Mouse (Mus musculus): ENCODE measurements at regions not wholly inside any gene's neighbourhood (a gene's known extent, or its start where the extent isn't known, plus 50 kb on each side); places are given as distances from the start of the nearest gene placed in this dataset.

DNA sequence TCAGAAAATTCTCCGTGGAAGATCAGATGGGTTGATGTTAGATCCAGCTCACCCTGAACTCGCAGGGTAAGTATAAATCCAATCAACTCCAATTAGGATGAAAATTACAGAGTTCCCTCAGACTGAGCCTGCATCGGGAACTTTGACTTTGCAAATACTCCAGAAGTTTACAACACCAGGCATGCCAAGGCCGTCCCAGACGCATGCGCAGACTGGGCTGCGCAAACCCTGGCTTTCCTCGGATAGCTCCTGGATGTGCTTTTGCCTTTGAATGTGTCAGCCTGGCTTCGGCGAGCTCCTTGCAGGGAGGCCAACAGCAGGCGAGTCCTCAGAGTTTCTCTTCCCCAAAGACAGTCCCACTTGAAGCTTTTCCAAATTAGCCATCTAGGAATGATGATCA, 127.6 kb upstream of the Tbx3 start:
- H3K9me3 ChIP-seq (ENCODE audit: control insufficient read depth, low read length) = no peaks in the 10 kb centered on the region

DNA sequence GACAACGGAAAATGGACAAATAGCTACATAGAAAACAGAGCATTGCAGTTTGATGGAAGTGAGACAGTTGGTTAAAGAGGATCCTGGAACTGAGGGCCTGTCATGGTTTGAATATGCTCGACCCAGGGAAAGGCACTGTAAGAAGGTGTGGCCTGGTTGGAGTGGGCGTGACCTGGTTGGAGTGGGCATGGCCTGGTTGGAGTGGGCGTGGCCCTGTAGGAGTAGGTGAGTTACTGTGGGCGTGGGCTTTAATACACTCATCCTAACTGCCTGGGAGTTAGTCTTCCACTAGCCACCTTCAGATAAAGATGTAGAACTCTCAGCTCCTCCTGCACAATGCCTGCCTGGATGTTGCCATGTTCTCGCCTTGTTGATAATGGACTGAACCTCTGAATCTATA, 126.8 kb upstream of the Tbx3 start:
- H3K4me1 ChIP-seq (ENCODE audit: control insufficient read depth, insufficient read depth, low read length) = peaks cover 10% of the 10 kb centered on the region; the same call in 1 of the 2 replicates
- H3K4me3 ChIP-seq (replicated peaks; ENCODE audit: low read length) = no peak overlapping the region
- ATAC-seq (ENCODE audit: low FRiP score, low read depth) (no peak), DNase-seq (ENCODE audit: low spot score) (no peak)
- 0 out of 2 replicates have a peak, but pooled peaks cover 14% of the 10 kb centered on the region for H3K27me3 ChIP-seq (ENCODE audit: control insufficient read depth, insufficient read depth, low read length)
- no peaks in the 10 kb centered on the region for H3K9me3 ChIP-seq (ENCODE audit: control insufficient read depth, low read length)
- no peak overlapping the region for H3K4me2 ChIP-seq (replicated peaks; ENCODE audit: low read depth, low read length, severe bottlenecking)
- no peak for TF ChIP-seq POLR2A (IDR thresholded peaks at IDR 0.05; ENCODE audit: borderline replicate concordance, extremely low read depth, insufficient read depth, insufficient read length)
- no peaks in the 10 kb centered on the region for H3K36me3 ChIP-seq (ENCODE audit: control insufficient read depth, insufficient read depth, low read length)
- H3K27ac ChIP-seq (replicated peaks; ENCODE audit: low read depth, low read length) = no peak overlapping the region
- 81% methylated on average over 6 of the region's 6 CpGs for WGBS
- no peak overlapping the region for H3K9ac ChIP-seq (ENCODE audit: low read depth, low read length, severe bottlenecking)

More for the DNA sequence above, 127.6 kb upstream of the Tbx3 start:
- ATAC-seq (ENCODE audit: low FRiP score, low read depth) (no peak), DNase-seq (ENCODE audit: low spot score) (no peak)
- 77% methylated on average over 11 of the region's 11 CpGs for WGBS
- no peak for TF ChIP-seq POLR2A (IDR thresholded peaks at IDR 0.05; ENCODE audit: borderline replicate concordance, extremely low read depth, insufficient read depth, insufficient read length)
- H3K4me3 ChIP-seq (replicated peaks; ENCODE audit: low read length) = no peak overlapping the region
- H3K27me3 ChIP-seq (ENCODE audit: control insufficient read depth, insufficient read depth, low read length) = 0 out of 2 replicates have a peak, but pooled peaks cover 14% of the 10 kb centered on the region
- no peak overlapping the region for H3K9ac ChIP-seq (ENCODE audit: low read depth, low read length, severe bottlenecking)
- peaks cover 10% of the 10 kb centered on the region; the same call in 1 of the 2 replicates for H3K4me1 ChIP-seq (ENCODE audit: control insufficient read depth, insufficient read depth, low read length)
- H3K36me3 ChIP-seq (ENCODE audit: control insufficient read depth, insufficient read depth, low read length) = no peaks in the 10 kb centered on the region
- H3K4me2 ChIP-seq (replicated peaks; ENCODE audit: low read depth, low read length, severe bottlenecking) = no peak overlapping the region
- H3K27ac ChIP-seq (replicated peaks; ENCODE audit: low read depth, low read length) = no peak overlapping the region

DNA sequence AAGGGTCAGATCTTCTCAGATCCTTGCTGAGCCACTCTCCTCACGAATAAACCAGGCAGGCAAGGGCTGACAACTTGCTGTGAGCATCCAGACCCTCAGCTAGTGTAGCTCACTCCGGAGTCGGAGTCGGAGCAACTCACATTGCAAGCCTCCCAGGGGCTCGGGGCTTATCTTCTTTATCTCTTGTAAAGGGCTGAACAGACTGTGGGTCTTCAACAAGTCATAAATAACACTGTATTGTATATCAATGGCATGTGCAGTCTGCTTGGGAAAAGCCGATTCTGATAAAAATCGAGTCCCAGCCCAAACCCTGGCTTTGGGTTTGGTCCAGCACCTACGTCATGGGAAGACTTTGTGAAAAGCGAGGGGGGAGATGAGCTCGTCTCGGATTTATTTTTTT, 125.8 kb upstream of the Tbx3 start:
- DNase-seq (ENCODE audit: low spot score) (peak; percentile 58), ATAC-seq (ENCODE audit: low FRiP score, low read depth) (peak; percentile 37)
- Histone ChIP-seq H3K36me3 (ENCODE audit: control insufficient read depth, insufficient read depth, low read length) (no peaks in the 10 kb centered on the region), H3K9ac (ENCODE audit: low read depth, low read length, severe bottlenecking) (no peak overlapping the region), H3K4me1 (ENCODE audit: control insufficient read depth, insufficient read depth, low read length) (peaks cover 10% of the 10 kb centered on the region; the same call in 1 of the 2 replicates), H3K9me3 (ENCODE audit: control insufficient read depth, low read length) (no peaks in the 10 kb centered on the region), H3K4me3 (replicated peaks; ENCODE audit: low read length) (no peak overlapping the region), H3K27ac (replicated peaks; ENCODE audit: low read depth, low read length) (no peak overlapping the region), H3K27me3 (ENCODE audit: control insufficient read depth, insufficient read depth, low read length) (0 out of 2 replicates have a peak, but pooled peaks cover 14% of the 10 kb centered on the region), H3K4me2 (replicated peaks; ENCODE audit: low read depth, low read length, severe bottlenecking) (no peak overlapping the region)
- 45% methylated on average over 11 of the region's 11 CpGs for WGBS
- no peak for TF ChIP-seq POLR2A (IDR thresholded peaks at IDR 0.05; ENCODE audit: borderline replicate concordance, extremely low read depth, insufficient read depth, insufficient read length)

DNA sequence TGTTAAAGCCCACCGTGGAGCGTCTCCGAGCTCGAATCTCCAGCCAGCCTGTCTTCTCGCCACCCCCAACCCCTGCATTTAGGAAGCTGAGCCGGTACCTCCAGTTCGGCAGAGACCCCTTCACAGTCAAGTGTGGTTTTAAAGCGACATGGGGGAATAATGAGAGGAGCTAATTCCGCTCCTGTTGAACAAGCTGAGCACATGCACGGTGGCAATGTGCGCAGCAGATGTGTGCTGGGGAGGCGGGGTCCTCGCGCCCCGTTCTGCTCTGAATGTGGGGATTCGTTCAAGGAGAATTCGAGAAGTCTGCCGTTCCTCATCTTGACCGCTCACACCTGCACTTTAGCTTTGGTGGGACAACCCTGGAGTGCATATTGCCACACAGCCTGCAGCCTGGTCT, 123.4 kb upstream of the Tbx3 start:
- DNase-seq (ENCODE audit: low spot score) = peak; percentile 28
- H3K27me3 ChIP-seq (ENCODE audit: control insufficient read depth, insufficient read depth, low read length) = 0 out of 2 replicates have a peak, but pooled peaks cover 11% of the 10 kb centered on the region
- no peaks in the 10 kb centered on the region for H3K36me3 ChIP-seq (ENCODE audit: control insufficient read depth, insufficient read depth, low read length)

DNA sequence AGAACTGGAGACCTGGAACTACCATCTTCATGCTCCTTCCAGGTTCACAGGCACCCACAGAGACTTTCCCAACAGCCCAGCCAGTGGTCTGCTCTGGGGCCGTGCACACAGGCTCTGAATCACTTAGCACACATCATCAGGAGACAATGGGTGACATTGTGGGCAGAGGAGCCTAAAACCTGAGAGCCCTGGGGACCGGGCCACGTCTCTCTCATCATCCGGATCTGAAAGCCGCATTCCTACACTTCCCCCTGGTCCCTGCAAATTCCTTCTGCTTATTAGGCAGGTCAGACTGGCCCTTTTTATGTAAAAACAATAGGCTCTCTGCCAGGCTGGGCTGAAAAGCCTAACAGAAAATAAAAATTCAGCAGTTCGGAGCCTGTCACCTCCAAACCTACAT, 119.6 kb upstream of the Tbx3 start:
- Histone ChIP-seq H3K9me3 (ENCODE audit: control insufficient read depth, low read length) (peaks cover 6% of the 10 kb centered on the region; the same call in 1 of the 2 replicates), H3K27ac (replicated peaks; ENCODE audit: low read depth, low read length) (no peak overlapping the region), H3K27me3 (ENCODE audit: control insufficient read depth, insufficient read depth, low read length) (0 out of 2 replicates have a peak, but pooled peaks cover 11% of the 10 kb centered on the region), H3K4me2 (replicated peaks; ENCODE audit: low read depth, low read length, severe bottlenecking) (no peak overlapping the region), H3K9ac (ENCODE audit: low read depth, low read length, severe bottlenecking) (no peak overlapping the region), H3K4me1 (ENCODE audit: control insufficient read depth, insufficient read depth, low read length) (peaks cover 22% of the 10 kb centered on the region), H3K4me3 (replicated peaks; ENCODE audit: low read length) (no peak overlapping the region), H3K36me3 (ENCODE audit: control insufficient read depth, insufficient read depth, low read length) (no peaks in the 10 kb centered on the region)
- DNase-seq (ENCODE audit: low spot score) = peak; percentile 72
- no peak for TF ChIP-seq POLR2A (IDR thresholded peaks at IDR 0.05; ENCODE audit: borderline replicate concordance, extremely low read depth, insufficient read depth, insufficient read length)
- no peak for ATAC-seq (ENCODE audit: low FRiP score, low read depth)
- WGBS = 19% methylated on average over 6 of the region's 6 CpGs

More for the DNA sequence above, 123.4 kb upstream of the Tbx3 start:
- Histone ChIP-seq H3K27ac (replicated peaks; ENCODE audit: low read depth, low read length) (no peak overlapping the region), H3K4me3 (replicated peaks; ENCODE audit: low read length) (no peak overlapping the region), H3K4me1 (ENCODE audit: control insufficient read depth, insufficient read depth, low read length) (peaks cover 17% of the 10 kb centered on the region; the same call in 1 of the 2 replicates), H3K9ac (ENCODE audit: low read depth, low read length, severe bottlenecking) (no peak overlapping the region), H3K4me2 (replicated peaks; ENCODE audit: low read depth, low read length, severe bottlenecking) (peak overlapping the region; percentile 31), H3K9me3 (ENCODE audit: control insufficient read depth, low read length) (no peaks in the 10 kb centered on the region)
- 30% methylated on average over 19 of the region's 19 CpGs for WGBS
- no peak for TF ChIP-seq POLR2A (IDR thresholded peaks at IDR 0.05; ENCODE audit: borderline replicate concordance, extremely low read depth, insufficient read depth, insufficient read length)
- ATAC-seq (ENCODE audit: low FRiP score, low read depth) = peak; percentile 58; the same call in 1 of the 2 replicates

Measured in limb, embryonic 14.5 days (tissue).